Mouse (Mus musculus) olfactory bulb, adult 2 months (tissue): ENCODE measurements around the gene Gstm5. TPM values are rescaled to one million over a fixed set of nuclear protein-coding genes. Genes with fewer than 3 reads are reported as not detected.
"Not testable (repeated sequence)": the region's sequence is repeated elsewhere in the genome, so short reads cannot be mapped to it uniquely, and the experiment has no call there.

ENCODE experiments used
- H3K27ac ChIP-seq: fragments of 200-500 bp; 2 replicates; pipeline ENCODE4 v1.5.1; 2012; ENCODE audit warnings: low read depth, low read length; ENCODE audit not compliant: insufficient read depth
- H3K4me1 ChIP-seq: fragments of 200-500 bp; 2 replicates; pipeline ENCODE4 v1.6.1; 2012; ENCODE audit warnings: low read length; ENCODE audit not compliant: control insufficient read depth, insufficient read depth
- H3K4me3 ChIP-seq: fragments of 200-500 bp; 2 replicates; pipeline ENCODE4 v1.5.1; 2012; ENCODE audit warnings: mild to moderate bottlenecking, low read depth, low read length, moderate library complexity; ENCODE audit not compliant: insufficient read depth
- CTCF ChIP-seq: fragments of 200-500 bp; IDR thresholded peaks from 2 replicates; pipeline ENCODE4 v1.5.1; 2012; ENCODE audit warnings: low read depth, mild to moderate bottlenecking, low read length, moderate library complexity; ENCODE audit not compliant: insufficient read depth
- POLR2A ChIP-seq: fragments of 200-500 bp; IDR thresholded peaks from 2 replicates; pipeline ENCODE4 v1.6.1; 2012; ENCODE audit warnings: mild to moderate bottlenecking, low read depth, low read length, moderate library complexity; ENCODE audit not compliant: insufficient read depth
- WGBS: fragments of 180-500 bp; shearing (Covaris S2); methylation state at CpG from one replicate; pipeline ENCODE4 v1.1.7; 2018; 5-methylcytosine and 5-hydroxymethylcytosine counted together
- polyA plus RNA-seq: library from polyadenylated mRNA; stranded (reverse); fragments of >200 nt; gene quantifications from 2 replicates; pipeline ENCODE4 v1.2.4, GENCODE M21; 2012; ENCODE audit warnings: low replicate concordance; ENCODE audit not compliant: missing spikeins, insufficient read depth, insufficient read length

The Gstm5 gene
- polyA plus RNA-seq, 1 experiment = not detected

DNA sequence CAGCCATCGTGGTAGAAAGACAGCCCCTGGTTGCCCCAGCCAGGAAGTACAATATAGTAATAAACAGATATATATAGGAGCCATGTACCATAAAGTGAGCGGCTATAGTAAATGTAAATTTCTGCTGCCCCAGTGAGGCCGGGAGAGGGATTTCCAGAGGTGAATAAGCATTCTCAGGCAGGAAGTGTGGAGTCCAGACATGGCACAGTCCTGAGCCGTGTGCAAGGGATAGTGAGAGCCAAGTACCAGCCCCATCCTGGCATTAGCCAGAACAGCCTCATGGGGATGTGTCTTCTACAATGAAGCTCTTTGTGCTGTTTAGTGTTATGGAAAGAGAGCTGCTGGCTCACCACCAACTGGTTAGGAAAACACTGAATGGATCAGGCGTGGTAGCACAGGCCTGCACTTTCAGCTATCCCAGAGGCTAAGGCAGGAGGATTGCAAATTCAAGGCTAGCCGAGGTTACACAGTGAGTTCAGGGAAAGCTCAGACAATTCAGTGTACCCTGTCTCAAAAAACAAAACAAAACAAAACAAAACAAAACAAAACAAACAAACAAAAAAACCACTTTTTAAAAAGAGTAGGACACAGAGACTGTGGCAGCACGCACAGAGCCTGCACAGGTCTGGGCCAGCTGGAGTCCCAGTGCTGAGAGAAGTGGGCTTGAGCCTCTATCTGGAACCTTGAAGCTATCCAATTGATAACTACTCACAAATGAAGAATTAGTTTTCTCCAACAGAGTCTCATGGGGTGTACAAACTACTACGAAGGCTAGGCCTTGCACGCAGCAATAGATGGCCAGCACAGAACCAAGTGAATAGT lies 7.7 kb upstream of the Gstm5 start:
- TF ChIP-seq CTCF (no peak), POLR2A (no peak)
- Histone ChIP-seq H3K4me1 (no peaks in the 10 kb centered on the region), H3K4me3 (no peak overlapping the region), H3K27ac (peak overlapping the region; percentile 36; the same call in 1 of the 2 replicates)
- 53% methylated on average over 9 of the region's 9 CpGs for WGBS

DNA sequence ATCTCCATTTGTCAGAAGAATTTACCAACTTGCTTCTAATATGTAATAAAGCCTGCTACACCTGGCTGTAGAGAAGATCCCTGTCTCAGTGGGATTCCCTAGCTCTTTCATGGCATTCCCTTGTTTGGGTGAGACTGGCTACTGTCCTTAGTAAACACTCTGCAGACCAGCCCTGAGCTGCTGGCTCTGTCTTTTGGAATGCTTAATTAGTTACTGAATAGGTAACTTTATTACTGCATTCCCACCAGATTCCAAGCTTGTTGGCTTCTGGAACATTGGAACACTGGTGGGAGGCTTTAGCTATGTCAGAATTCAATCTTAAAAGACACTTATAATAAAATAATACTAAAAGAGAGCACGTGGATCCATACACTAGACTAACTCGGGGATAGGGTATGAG lies 6.4 kb upstream of the Gstm5 start:
- not testable (repeated sequence) for H3K27ac ChIP-seq, H3K4me3 ChIP-seq, H3K4me1 ChIP-seq
- WGBS = 86% methylated on average over 2 of the region's 2 CpGs

- WGBS = 7% methylated on average over 6 of the region's 6 CpGs
- peak overlapping the region; percentile 63 for H3K4me3 ChIP-seq
- no peak for TF ChIP-seq CTCF
- TF ChIP-seq POLR2A = no peak
- H3K27ac ChIP-seq = no peak overlapping the region
- H3K4me1 ChIP-seq = no peaks in the 10 kb centered on the region
Measured at GRCm38 (mm10) chr3:107895194-107895719, 364 bp upstream of the Gstm5 start.

DNA sequence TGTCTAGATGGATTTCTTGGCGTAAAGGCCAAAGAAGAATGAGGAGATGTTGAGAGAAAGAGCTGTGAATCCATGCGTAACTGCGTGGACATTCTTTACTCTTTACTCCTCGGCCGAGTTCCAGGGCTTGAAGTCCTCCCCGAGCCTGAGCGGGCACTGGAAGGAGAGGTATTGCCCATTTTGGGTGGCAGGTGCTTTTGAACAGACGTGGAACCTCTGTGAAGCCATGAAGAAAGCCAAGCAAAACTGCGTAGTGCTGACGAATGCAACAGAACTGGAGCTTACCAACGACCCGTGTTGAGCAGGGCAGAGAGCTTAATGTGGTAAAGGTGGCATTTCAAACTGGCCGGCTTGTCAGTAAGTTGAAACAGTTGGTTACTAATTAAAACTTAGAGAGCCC lies 3.1 kb downstream of the Gstm5 start:
- no peak overlapping the region for H3K4me3 ChIP-seq
- no peaks in the 10 kb centered on the region for H3K4me1 ChIP-seq
- no peak for TF ChIP-seq CTCF
- no peak for TF ChIP-seq POLR2A
- H3K27ac ChIP-seq = no peak overlapping the region
- WGBS = 96% methylated on average over 13 of the region's 13 CpGs

- TF ChIP-seq CTCF (no peak), POLR2A (no peak)
- no peak overlapping the region for H3K4me3 ChIP-seq
- no peak overlapping the region for H3K27ac ChIP-seq
- WGBS = 73% methylated on average over 11 of the region's 11 CpGs
- H3K4me1 ChIP-seq = no peaks in the 10 kb centered on the region
Measured at GRCm38 (mm10) chr3:107900955-107901673, 5.5 kb downstream of the Gstm5 start.

DNA sequence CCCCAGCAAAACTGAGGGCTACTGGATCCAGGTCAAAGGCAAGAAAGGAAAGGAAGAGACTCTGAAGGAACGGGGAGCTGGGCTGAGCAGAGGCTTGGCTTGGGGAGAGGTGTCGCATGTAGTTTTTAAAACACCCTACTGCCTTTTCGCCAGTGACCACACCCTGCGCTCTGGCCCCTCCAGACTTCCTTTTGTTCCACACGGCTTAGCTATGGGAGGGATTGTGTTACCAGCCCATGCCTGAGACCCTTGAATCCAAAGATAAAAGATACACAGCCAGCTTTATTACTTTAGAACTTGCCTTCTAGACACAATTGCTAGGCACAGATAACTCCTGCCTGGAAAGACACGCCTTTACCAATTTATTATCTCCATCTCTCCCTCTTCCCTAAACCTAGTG lies 10.3 kb downstream of the Gstm5 start:
- Histone ChIP-seq H3K4me3 (no peak overlapping the region), H3K27ac (no peak overlapping the region), H3K4me1 (no peaks in the 10 kb centered on the region)
- TF ChIP-seq CTCF = no peak
- TF ChIP-seq POLR2A = no peak
- WGBS = 72% methylated on average over 6 of the region's 6 CpGs

- Histone ChIP-seq H3K27ac (no peak overlapping the region), H3K4me3 (no peak overlapping the region), H3K4me1 (no peaks in the 10 kb centered on the region)
- WGBS = 81% methylated on average over 15 of the region's 15 CpGs
- TF ChIP-seq CTCF (no peak), POLR2A (no peak)
Measured at GRCm38 (mm10) chr3:107916674-107917073, 21.1 kb downstream of the Gstm5 start.

GRCm38 (mm10) chr3:107917097-107917496 lies 21.5 kb downstream of the Gstm5 start:
- Histone ChIP-seq H3K4me1 (no peaks in the 10 kb centered on the region), H3K4me3 (no peak overlapping the region), H3K27ac (no peak overlapping the region)
- TF ChIP-seq CTCF (no peak), POLR2A (no peak)
- WGBS = 73% methylated on average over 3 of the region's 3 CpGs

DNA sequence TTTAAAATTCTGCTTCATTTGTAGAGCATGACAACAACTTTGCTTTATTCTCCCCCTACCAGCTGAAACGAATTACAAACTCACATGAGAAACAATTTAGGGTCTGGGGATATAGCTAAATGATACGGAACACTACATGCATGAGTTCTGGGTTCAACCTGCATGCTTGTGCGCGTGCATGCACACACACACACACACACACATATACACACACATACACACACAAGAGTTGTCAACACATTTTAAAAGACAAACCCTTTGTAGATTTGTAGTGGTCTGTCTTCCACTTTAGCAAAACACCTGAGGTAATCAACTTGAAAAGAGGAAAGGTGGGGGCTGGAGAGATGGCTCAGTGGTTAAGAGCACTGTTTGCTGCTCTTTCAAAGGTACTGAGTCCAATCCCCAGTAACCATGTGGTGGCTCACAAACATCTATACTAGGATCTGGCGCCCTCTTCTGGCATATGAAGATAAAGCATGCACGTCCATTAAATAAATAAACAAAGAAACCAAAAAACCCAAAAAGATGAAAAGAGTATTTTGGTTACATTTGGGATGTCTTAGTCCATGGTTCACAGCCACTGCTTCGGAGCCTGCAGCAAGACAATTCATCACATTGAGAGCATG lies 22.3 kb downstream of the Gstm5 start:
- H3K27ac ChIP-seq = no peak overlapping the region
- TF ChIP-seq POLR2A (no peak), CTCF (no peak)
- no peak overlapping the region for H3K4me3 ChIP-seq
- 45% methylated on average over 7 of the region's 7 CpGs for WGBS
- H3K4me1 ChIP-seq = no peaks in the 10 kb centered on the region
